7 mouse cellular contexts compared by ENCODE assay signal in genomic region chr9:110656249-110657221, GRCm38 (mm10). TPM values are rescaled to one million over a fixed set of nuclear protein-coding genes. Genes with fewer than 3 reads are reported as not detected.
DNase-seq lines count a peak whose midpoint lies in the region; ATAC-seq lines count a peak whose summit lies in the region.

Ccdc12 (plus strand) TSS chr9:110656503.

- peaks cover 27% of the 10 kb centered on the region for H3K27me3 ChIP-seq in embryonic facial prominence, embryonic 12.5 days
- peaks cover 23% of the 10 kb centered on the region for H3K27me3 ChIP-seq in limb, embryonic 11.5 days (ENCODE audit: control insufficient read depth, insufficient read depth, low read length)
- H3K27me3 ChIP-seq in midbrain, embryonic 14.5 days (ENCODE audit: control insufficient read depth, insufficient read depth, low read length), result peaks cover 12% of the 10 kb centered on the region; the same call in 1 of the 2 replicates

- peak within 1 kb of the TSS; percentile 69 for H3K4me2 ChIP-seq in embryonic facial prominence, embryonic 12.5 days (replicated peaks)
- peak within 1 kb of the TSS; percentile 46 for H3K4me2 ChIP-seq in limb, embryonic 11.5 days (ENCODE audit: low read depth, severe bottlenecking)
- H3K4me2 ChIP-seq in midbrain, embryonic 14.5 days (ENCODE audit: low read length), result peak within 1 kb of the TSS; percentile 69

- ATAC-seq in embryonic facial prominence, embryonic 12.5 days (ENCODE audit: insufficient number of reproducible peaks, insufficient read depth, low FRiP score, low TSS enrichment), result peak; percentile 94
- peak; percentile 92 for ATAC-seq in limb, embryonic 11.5 days (ENCODE audit: insufficient number of reproducible peaks, low FRiP score, low TSS enrichment, low read depth)
- ATAC-seq in midbrain, embryonic 14.5 days (ENCODE audit: low FRiP score, low TSS enrichment), result peak; percentile 96

- 0 out of 2 replicates have a peak, but pooled peaks cover 6% of the 10 kb centered on the region for H3K36me3 ChIP-seq in embryonic facial prominence, embryonic 12.5 days
- H3K36me3 ChIP-seq in limb, embryonic 11.5 days (ENCODE audit: control insufficient read depth, insufficient read depth, low read length), result peaks cover 3% of the 10 kb centered on the region; the same call in 1 of the 2 replicates
- H3K36me3 ChIP-seq in midbrain, embryonic 14.5 days (ENCODE audit: control insufficient read depth, insufficient read depth, low read length), result no peaks in the 10 kb centered on the region

- WGBS in embryonic facial prominence, embryonic 12.5 days, result under 1% methylated on average over 52 of the region's 52 CpGs
- under 1% methylated on average over 52 of the region's 52 CpGs for WGBS in limb, embryonic 11.5 days
- WGBS in midbrain, embryonic 14.5 days, result 0% methylated on average over 52 of the region's 52 CpGs

- peak; percentile 92 for DNase-seq in adrenal gland, postnatal 25 days
- DNase-seq in heart, adult 11 months, result peak; percentile 100
- DNase-seq in kidney, adult 18-20 months, result peak; percentile 98
- peak; percentile 94 for DNase-seq in limb, embryonic 11.5 days (ENCODE audit: low spot score)
- DNase-seq in midbrain, embryonic 14.5 days, result peak; percentile 98
- DNase-seq in spleen, adult 18-20 months, result peak; percentile 91 to 94

- no peaks in the 10 kb centered on the region for H3K9me3 ChIP-seq in embryonic facial prominence, embryonic 12.5 days
- H3K9me3 ChIP-seq in limb, embryonic 11.5 days (ENCODE audit: control insufficient read depth, low read length), result no peaks in the 10 kb centered on the region
- no peaks in the 10 kb centered on the region for H3K9me3 ChIP-seq in midbrain, embryonic 14.5 days (ENCODE audit: control insufficient read depth, low read length)

- H3K4me1 ChIP-seq in embryonic facial prominence, embryonic 12.5 days, result peaks cover 25% of the 10 kb centered on the region; the same call in 1 of the 2 replicates
- H3K4me1 ChIP-seq in limb, embryonic 11.5 days (ENCODE audit: control insufficient read depth, insufficient read depth, low read length), result peaks cover 13% of the 10 kb centered on the region
- H3K4me1 ChIP-seq in midbrain, embryonic 14.5 days (ENCODE audit: control insufficient read depth, insufficient read depth, low read length), result peaks cover 29% of the 10 kb centered on the region

- peak within 1 kb of the TSS; percentile 86 for H3K27ac ChIP-seq in embryonic facial prominence, embryonic 12.5 days
- H3K27ac ChIP-seq in limb, embryonic 11.5 days (replicated peaks; ENCODE audit: low read depth, low read length), result peak within 1 kb of the TSS; percentile 68
- H3K27ac ChIP-seq in midbrain, embryonic 14.5 days (replicated peaks; ENCODE audit: low read depth, low read length), result peak within 1 kb of the TSS; percentile 89

- peak within 1 kb of the TSS; percentile 66 for H3K4me3 ChIP-seq in embryonic facial prominence, embryonic 12.5 days
- H3K4me3 ChIP-seq in limb, embryonic 11.5 days (ENCODE audit: low read depth, low read length), result peak within 1 kb of the TSS; percentile 62
- H3K4me3 ChIP-seq in midbrain, embryonic 14.5 days (replicated peaks; ENCODE audit: low read depth, low read length), result peak within 1 kb of the TSS; percentile 58

- peak within 1 kb of the TSS; percentile 70 for H3K9ac ChIP-seq in embryonic facial prominence, embryonic 12.5 days
- H3K9ac ChIP-seq in limb, embryonic 11.5 days (ENCODE audit: low read length), result peak within 1 kb of the TSS; percentile 81
- H3K9ac ChIP-seq in midbrain, embryonic 14.5 days (replicated peaks; ENCODE audit: low read length), result peak within 1 kb of the TSS; percentile 71

RNA-seq across cellular contexts. Expression of gene Ccdc12, which starts in this region (rescaled TPM):
- total RNA-seq in adrenal gland, postnatal 25 days (2021), result 64.0 and 69.5 TPM in 2 replicates
- 118 and 120 TPM in 2 replicates for polyA plus RNA-seq in embryonic facial prominence, embryonic 12.5 days (2016; fragmentation: Nextera tagmentation; extraction: Ambion mirVana)
- polyA plus RNA-seq in limb, embryonic 11.5 days (2014; fragmentation: Nextera tagmentation; extraction: Ambion mirVana), result 147 and 150 TPM in 2 replicates
- polyA plus RNA-seq in midbrain, embryonic 14.5 days (2014; fragmentation: Nextera tagmentation; extraction: Ambion mirVana), result 106 and 122 TPM in 2 replicates

Comparison
In these comparisons a context has a peak if more than half of its experiments do, and no peak if none do; other contexts are left out.
1. Peak in every context shown above with its lines: DNase-seq, ATAC-seq, H3K4me3 ChIP-seq and H3K27ac ChIP-seq.